Mouse (Mus musculus) forebrain, embryonic 12.5 days (tissue): ENCODE measurements at regions not wholly inside any gene's neighbourhood (a gene's known extent, or its start where the extent isn't known, plus 50 kb on each side); places are given as distances from the start of the nearest gene placed in this dataset.

ENCODE experiments used
- ATAC-seq: fragments of 200-750 bp; cut with Nextera tagmentation; 2 replicates; pipeline ENCODE4 v1.8.0; 2017; ENCODE audit warnings: moderate TSS enrichment; ENCODE audit not compliant: low FRiP score
- H3K27ac ChIP-seq: fragments of 300-500 bp; sonication (generic); 2 replicates; pipeline ENCODE4 v1.5.1; 2016; ENCODE audit warnings: mild to moderate bottlenecking
- H3K27me3 ChIP-seq: fragments of 300-500 bp; sonication (generic); 2 replicates; pipeline ENCODE4 v1.6.1; 2016; ENCODE audit warnings: mild to moderate bottlenecking
- H3K36me3 ChIP-seq: fragments of 300-500 bp; sonication (generic); replicated peaks from 2 replicates; pipeline ENCODE4 v1.6.1; 2016; ENCODE audit warnings: mild to moderate bottlenecking
- H3K4me1 ChIP-seq: fragments of 300-500 bp; sonication (generic); 2 replicates; pipeline ENCODE4 v1.6.1; 2016
- H3K4me2 ChIP-seq: fragments of 300-500 bp; sonication (generic); 2 replicates; pipeline ENCODE4 v1.6.1; 2016; ENCODE audit warnings: mild to moderate bottlenecking, moderate library complexity
- H3K4me3 ChIP-seq: fragments of 300-500 bp; sonication (generic); replicated peaks from 2 replicates; pipeline ENCODE4 v1.5.1; 2016; ENCODE audit warnings: mild to moderate bottlenecking
- H3K9ac ChIP-seq: fragments of 300-500 bp; sonication (generic); 2 replicates; pipeline ENCODE4 v1.6.1; 2016; ENCODE audit warnings: mild to moderate bottlenecking
- H3K9me3 ChIP-seq: fragments of 300-500 bp; sonication (generic); 2 replicates; pipeline ENCODE4 v1.6.1; 2016
- WGBS: fragments of 180-500 bp; shearing (Covaris S2); methylation state at CpG from one replicate; pipeline ENCODE4 v1.1.7; 2016; 5-methylcytosine and 5-hydroxymethylcytosine counted together

GRCm38 (mm10) chr13:37483010-37483855 is 138.2 kb downstream of the Ly86 start:
- Histone ChIP-seq H3K4me1 (peaks cover 13% of the 10 kb centered on the region), H3K27ac (peak overlapping the region; percentile 53; the same call in 1 of the 2 replicates), H3K27me3 (peaks cover 14% of the 10 kb centered on the region; the same call in 1 of the 2 replicates), H3K9me3 (no peaks in the 10 kb centered on the region), H3K4me2 (peak overlapping the region; percentile 43), H3K9ac (peak overlapping the region; percentile 17; the same call in 1 of the 2 replicates), H3K36me3 (no peaks in the 10 kb centered on the region), H3K4me3 (peak overlapping the region; percentile 13)
- peak; percentile 53 for ATAC-seq
- WGBS: 10% methylated on average over 19 of the region's 19 CpGs

DNA sequence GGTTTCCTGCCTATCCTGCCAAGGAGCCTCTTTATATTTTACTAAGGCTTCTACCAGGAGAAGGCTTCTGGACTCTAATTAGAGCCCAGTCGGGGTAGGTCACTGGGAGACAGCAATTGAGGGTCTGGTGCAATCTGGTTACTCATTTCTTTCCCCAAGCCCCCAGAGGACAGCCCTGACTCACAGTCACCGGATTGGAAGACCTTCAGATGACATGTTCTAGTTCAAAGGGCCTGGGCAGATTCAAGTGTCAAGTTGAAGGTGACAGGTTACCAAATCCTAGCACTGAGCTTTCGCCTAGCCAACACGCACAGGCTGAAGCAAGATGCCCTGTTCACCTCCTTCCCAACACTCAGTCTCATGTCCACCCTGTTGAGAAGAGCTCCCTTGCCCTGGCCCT is 139.6 kb downstream of the Ly86 start:
- H3K9ac ChIP-seq: no peak overlapping the region
- no peaks in the 10 kb centered on the region for H3K9me3 ChIP-seq
- H3K4me2 ChIP-seq: no peak overlapping the region
- no peak for ATAC-seq
- H3K27me3 ChIP-seq: peaks cover 10% of the 10 kb centered on the region; the same call in 1 of the 2 replicates
- WGBS: 85% methylated on average over 4 of the region's 4 CpGs
- peaks cover 10% of the 10 kb centered on the region for H3K4me1 ChIP-seq
- no peaks in the 10 kb centered on the region for H3K36me3 ChIP-seq
- H3K4me3 ChIP-seq: no peak overlapping the region
- H3K27ac ChIP-seq: no peak overlapping the region

DNA sequence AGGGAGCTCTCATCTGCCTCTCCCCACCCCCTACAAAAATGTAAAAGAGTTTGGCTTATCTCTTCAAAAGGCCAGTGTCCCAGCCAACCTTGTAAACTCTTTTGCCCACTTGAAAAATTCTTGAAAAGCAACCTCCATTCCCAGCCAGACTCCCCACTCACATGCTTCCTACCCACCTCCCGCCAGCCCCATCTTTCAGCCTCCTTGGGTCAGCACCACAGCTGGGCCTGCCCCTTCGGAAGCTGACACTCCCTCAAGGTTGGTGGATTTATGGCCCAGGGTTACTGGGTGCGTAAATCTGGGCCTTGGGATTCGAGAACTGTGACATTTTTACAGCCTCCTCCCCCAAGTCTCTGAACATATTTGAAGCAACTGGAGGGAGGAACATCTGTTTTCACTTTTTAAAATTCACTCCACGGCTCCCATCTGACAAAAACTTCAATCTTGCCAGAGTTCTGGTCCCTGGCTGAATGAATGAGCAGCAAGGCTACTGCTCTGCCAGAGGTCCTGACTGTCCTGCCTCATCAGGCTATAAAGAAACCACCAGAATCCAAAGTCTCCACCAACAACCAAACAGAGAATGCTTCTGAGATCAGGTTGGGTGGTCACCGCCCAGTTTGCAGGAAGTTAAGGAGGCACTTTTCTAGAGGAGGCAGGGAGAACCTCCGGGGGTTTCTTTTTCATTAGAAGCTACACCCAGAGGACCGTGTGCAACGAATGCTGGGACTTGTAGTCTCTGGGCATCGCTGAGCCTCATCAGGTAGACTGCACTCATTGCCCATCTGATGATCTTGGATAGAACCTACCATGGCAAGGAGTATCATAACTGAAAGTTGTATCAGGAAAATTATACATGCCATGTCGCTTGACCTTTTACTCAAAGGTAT is 147.3 kb downstream of the Ly86 start:
- no peaks in the 10 kb centered on the region for H3K36me3 ChIP-seq
- no peak overlapping the region for H3K4me3 ChIP-seq
- H3K4me1 ChIP-seq: no peaks in the 10 kb centered on the region
- 83% methylated on average over 11 of the region's 11 CpGs for WGBS
- H3K4me2 ChIP-seq: no peak overlapping the region
- H3K27ac ChIP-seq: no peak overlapping the region
- no peaks in the 10 kb centered on the region for H3K9me3 ChIP-seq
- no peak for ATAC-seq
- no peaks in the 10 kb centered on the region for H3K27me3 ChIP-seq
- H3K9ac ChIP-seq: no peak overlapping the region

- Histone ChIP-seq H3K27me3 (no peaks in the 10 kb centered on the region), H3K4me1 (no peaks in the 10 kb centered on the region), H3K9ac (no peak overlapping the region), H3K9me3 (no peaks in the 10 kb centered on the region), H3K36me3 (no peaks in the 10 kb centered on the region), H3K4me3 (no peak overlapping the region), H3K27ac (no peak overlapping the region), H3K4me2 (no peak overlapping the region)
- no peak for ATAC-seq
- 100% methylated on average over 1 of the region's 1 CpGs for WGBS
Measured at GRCm38 (mm10) chr13:37493331-37493730, 148.3 kb downstream of the Ly86 start.

DNA sequence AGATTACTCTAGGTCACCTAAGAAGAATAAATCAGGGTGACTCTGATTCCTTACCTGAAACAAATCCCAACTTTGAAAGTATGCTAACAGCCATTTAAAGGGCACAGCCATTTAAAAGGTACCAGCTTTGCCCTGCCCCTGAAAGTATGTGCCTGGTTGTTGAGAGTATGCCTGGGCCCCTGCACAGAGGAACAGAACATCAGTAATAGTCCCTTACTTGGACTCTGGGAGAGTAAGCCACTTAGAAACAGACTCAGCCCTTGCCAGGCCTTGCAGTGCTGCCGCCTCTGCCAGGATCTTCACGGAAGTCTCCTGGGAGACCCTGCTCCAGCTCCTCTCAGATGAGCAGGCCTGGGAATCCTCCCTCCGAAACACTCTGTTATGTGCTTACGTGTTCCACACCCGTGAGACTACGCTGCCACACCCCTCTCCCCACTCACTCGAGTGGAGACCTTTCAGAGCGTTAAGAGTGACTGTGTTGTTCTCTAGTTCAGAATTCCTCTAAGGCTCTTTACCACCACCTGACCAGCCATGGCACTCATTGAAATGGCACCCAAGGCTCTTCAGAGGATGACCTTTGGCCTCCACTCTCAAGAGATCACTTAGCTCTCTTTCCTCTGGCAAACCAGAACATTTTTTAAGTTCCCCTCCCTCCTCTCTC is 150.4 kb downstream of the Ly86 start:
- H3K27me3 ChIP-seq: no peaks in the 10 kb centered on the region
- H3K9me3 ChIP-seq: no peaks in the 10 kb centered on the region
- H3K4me3 ChIP-seq: no peak overlapping the region
- WGBS: 83% methylated on average over 8 of the region's 8 CpGs
- no peaks in the 10 kb centered on the region for H3K36me3 ChIP-seq
- no peak for ATAC-seq
- no peaks in the 10 kb centered on the region for H3K4me1 ChIP-seq
- no peak overlapping the region for H3K4me2 ChIP-seq
- H3K27ac ChIP-seq: no peak overlapping the region
- H3K9ac ChIP-seq: no peak overlapping the region

GRCm38 (mm10) chr13:37497986-37498385 is 153.0 kb downstream of the Ly86 start:
- H3K27ac ChIP-seq: no peak overlapping the region
- H3K4me2 ChIP-seq: no peak overlapping the region
- H3K36me3 ChIP-seq: no peaks in the 10 kb centered on the region
- H3K4me3 ChIP-seq: no peak overlapping the region
- ATAC-seq: no peak
- WGBS: 58% methylated on average over 3 of the region's 3 CpGs
- H3K9ac ChIP-seq: no peak overlapping the region
- no peaks in the 10 kb centered on the region for H3K9me3 ChIP-seq
- H3K27me3 ChIP-seq: 0 out of 2 replicates have a peak, but pooled peaks cover 3% of the 10 kb centered on the region
- H3K4me1 ChIP-seq: no peaks in the 10 kb centered on the region

DNA sequence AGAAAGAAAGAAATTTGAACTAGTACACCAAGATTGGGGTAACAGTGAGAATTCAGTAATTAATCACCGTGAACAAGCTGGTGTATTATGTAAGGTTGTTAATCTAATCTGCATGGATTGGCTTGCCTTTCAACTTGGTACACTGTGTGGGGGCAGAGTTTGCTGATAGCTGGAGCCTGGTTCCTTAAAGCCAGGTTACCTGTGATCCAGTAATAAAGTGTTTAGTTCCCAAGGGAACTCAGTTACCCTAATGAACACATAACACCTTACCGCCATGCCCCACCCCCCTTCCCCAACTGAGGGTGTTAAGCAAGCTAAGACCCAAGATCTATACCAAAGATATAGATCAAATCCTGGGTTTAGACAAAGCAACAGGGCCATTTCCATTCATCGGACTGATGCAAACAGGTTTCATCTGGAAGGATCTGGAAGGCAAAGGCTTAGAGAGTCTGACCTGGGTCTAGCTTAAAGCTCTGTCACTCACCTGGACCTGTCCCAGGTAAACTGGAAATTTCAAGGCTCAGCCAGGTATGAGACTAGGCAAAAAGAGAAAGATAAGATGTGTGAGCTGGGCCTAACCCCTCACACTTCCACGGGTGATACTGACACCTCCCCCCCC is 155.8 kb downstream of the Ly86 start:
- Histone ChIP-seq H3K4me1 (peaks cover 3% of the 10 kb centered on the region; the same call in 1 of the 2 replicates), H3K4me2 (no peak overlapping the region), H3K27me3 (0 out of 2 replicates have a peak, but pooled peaks cover 3% of the 10 kb centered on the region), H3K4me3 (no peak overlapping the region), H3K9me3 (no peaks in the 10 kb centered on the region), H3K27ac (no peak overlapping the region), H3K9ac (no peak overlapping the region), H3K36me3 (no peaks in the 10 kb centered on the region)
- 82% methylated on average over 4 of the region's 4 CpGs for WGBS
- ATAC-seq: no peak

DNA sequence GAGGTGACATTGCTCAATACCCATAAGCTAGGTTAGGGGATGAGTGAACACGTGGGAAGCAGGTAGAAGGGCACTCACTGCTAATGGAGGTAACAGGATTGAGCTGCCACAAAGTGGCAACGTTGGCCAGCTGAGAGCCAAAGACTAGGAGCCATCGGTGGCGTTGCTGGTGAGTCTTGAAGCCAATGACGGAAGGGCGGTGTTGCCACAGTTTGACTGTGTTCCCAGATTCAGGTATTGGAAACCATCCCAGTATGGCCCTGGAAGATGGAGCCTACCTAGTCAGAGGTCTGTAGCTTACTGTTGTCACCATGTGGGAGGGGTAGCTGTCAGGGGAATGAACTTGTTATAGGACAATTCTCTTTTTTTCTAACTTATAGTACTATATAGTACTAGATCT is 158.4 kb downstream of the Ly86 start:
- Histone ChIP-seq H3K4me1 (peaks cover 6% of the 10 kb centered on the region), H3K9me3 (no peaks in the 10 kb centered on the region), H3K4me3 (no peak overlapping the region), H3K27ac (no peak overlapping the region), H3K36me3 (no peaks in the 10 kb centered on the region), H3K4me2 (no peak overlapping the region), H3K27me3 (0 out of 2 replicates have a peak, but pooled peaks cover 3% of the 10 kb centered on the region), H3K9ac (no peak overlapping the region)
- WGBS: 92% methylated on average over 6 of the region's 6 CpGs
- ATAC-seq: no peak

- WGBS: 89% methylated on average over 3 of the region's 3 CpGs
- H3K36me3 ChIP-seq: no peaks in the 10 kb centered on the region
- no peak overlapping the region for H3K4me2 ChIP-seq
- H3K4me1 ChIP-seq: peaks cover 10% of the 10 kb centered on the region
- ATAC-seq: no peak
- 0 out of 2 replicates have a peak, but pooled peaks cover 3% of the 10 kb centered on the region for H3K27me3 ChIP-seq
- no peaks in the 10 kb centered on the region for H3K9me3 ChIP-seq
- H3K9ac ChIP-seq: no peak overlapping the region
- H3K27ac ChIP-seq: no peak overlapping the region
- H3K4me3 ChIP-seq: no peak overlapping the region
Measured at GRCm38 (mm10) chr13:37503898-37504297, 158.9 kb downstream of the Ly86 start.

DNA sequence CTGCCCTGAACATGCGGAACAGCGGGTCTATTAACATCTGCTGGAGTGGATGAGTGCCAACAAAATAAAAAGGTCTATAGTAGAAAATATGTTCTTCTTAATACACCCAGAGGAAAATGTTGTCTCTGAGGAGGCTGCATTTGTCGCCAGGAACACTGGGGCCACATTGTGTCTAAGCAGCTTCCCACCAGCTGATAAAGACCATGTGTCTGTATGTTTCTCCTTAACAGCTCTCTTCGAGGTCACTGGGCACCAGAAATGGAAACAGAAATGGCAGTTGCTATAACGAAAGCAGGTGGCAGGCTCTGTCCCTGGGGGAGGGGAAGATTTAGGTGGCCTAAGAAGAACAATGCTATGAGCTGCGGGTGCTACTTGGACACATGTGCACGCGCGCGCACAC is 159.4 kb downstream of the Ly86 start:
- H3K36me3 ChIP-seq: no peaks in the 10 kb centered on the region
- no peak overlapping the region for H3K4me2 ChIP-seq
- WGBS: 83% methylated on average over 10 of the region's 10 CpGs
- no peak overlapping the region for H3K4me3 ChIP-seq
- no peaks in the 10 kb centered on the region for H3K9me3 ChIP-seq
- peaks cover 15% of the 10 kb centered on the region for H3K4me1 ChIP-seq
- H3K9ac ChIP-seq: no peak overlapping the region
- no peak overlapping the region for H3K27ac ChIP-seq
- H3K27me3 ChIP-seq: 0 out of 2 replicates have a peak, but pooled peaks cover 3% of the 10 kb centered on the region
- ATAC-seq: no peak

DNA sequence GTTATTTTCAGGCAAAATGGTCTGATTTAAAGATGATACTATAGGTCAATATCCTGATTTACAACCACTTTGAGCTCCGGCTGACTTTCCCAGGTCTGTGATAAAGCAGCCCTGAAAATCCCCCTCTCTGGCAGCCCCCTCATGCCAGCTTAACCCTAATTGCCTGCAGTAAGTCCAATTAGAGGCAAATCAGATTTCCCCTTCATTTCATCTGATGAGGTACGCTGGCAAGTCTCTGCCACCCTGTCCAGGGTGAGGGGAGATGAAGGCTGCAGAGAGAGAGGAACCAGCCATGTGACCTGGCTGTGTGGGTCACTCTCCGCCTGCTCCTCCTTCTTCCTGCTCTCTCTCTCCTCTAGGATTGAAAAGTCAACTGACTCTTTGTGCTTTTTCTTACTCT is 160.6 kb downstream of the Ly86 start:
- WGBS: 44% methylated on average over 3 of the region's 3 CpGs
- no peak for ATAC-seq
- no peak overlapping the region for H3K27ac ChIP-seq

More for the DNA sequence above, 160.6 kb downstream of the Ly86 start:
- Histone ChIP-seq H3K4me3 (no peak overlapping the region), H3K36me3 (no peaks in the 10 kb centered on the region), H3K27me3 (0 out of 2 replicates have a peak, but pooled peaks cover 3% of the 10 kb centered on the region), H3K4me2 (no peak overlapping the region), H3K9me3 (no peaks in the 10 kb centered on the region), H3K9ac (no peak overlapping the region), H3K4me1 (peaks cover 20% of the 10 kb centered on the region)
